Mouse (Mus musculus) lung, postnatal 0 days (tissue): ENCODE measurements at regions not wholly inside any gene's neighbourhood (a gene's known extent, or its start where the extent isn't known, plus 50 kb on each side); places are given as distances from the start of the nearest gene placed in this dataset.

ENCODE experiments used
- ATAC-seq: fragments of 200-750 bp; cut with Nextera tagmentation; 2 replicates; pipeline ENCODE4 v1.8.0; 2017; ENCODE audit warnings: moderate library complexity
- DNase-seq: peaks from one replicate; pipeline ENCODE4 v3.0.0-alpha.2; 2016; ENCODE audit warnings: low spot score
- H3K27ac ChIP-seq: fragments of 300-500 bp; sonication (generic); 2 replicates; pipeline ENCODE4 v1.5.1; 2014; ENCODE audit warnings: antibody characterized with exemption, mild to moderate bottlenecking, low read length, mixed read lengths
- H3K27me3 ChIP-seq: fragments of 300-500 bp; sonication (generic); replicated peaks from 2 replicates; pipeline ENCODE4 v1.6.1; 2014; ENCODE audit warnings: low read length, mixed read lengths; ENCODE audit not compliant: insufficient read depth
- H3K36me3 ChIP-seq: fragments of 300-500 bp; sonication (generic); 2 replicates; pipeline ENCODE4 v1.6.1; 2014; ENCODE audit warnings: low read length, mixed read lengths; ENCODE audit not compliant: insufficient read depth
- H3K4me1 ChIP-seq: fragments of 300-500 bp; sonication (generic); 2 replicates; pipeline ENCODE4 v1.6.1; 2014; ENCODE audit warnings: antibody characterized with exemption, low read depth, low read length, mixed read lengths; ENCODE audit not compliant: insufficient read depth
- H3K4me2 ChIP-seq: fragments of 300-500 bp; sonication (generic); replicated peaks from 2 replicates; pipeline ENCODE4 v1.6.1; 2014; ENCODE audit warnings: low read depth, mild to moderate bottlenecking, low read length, moderate library complexity, mixed read lengths
- H3K4me3 ChIP-seq: fragments of 300-500 bp; sonication (generic); 2 replicates; pipeline ENCODE4 v1.5.1; 2014; ENCODE audit warnings: low read depth, low read length
- H3K9ac ChIP-seq: fragments of 300-500 bp; sonication (generic); replicated peaks from 2 replicates; pipeline ENCODE4 v1.6.1; 2014; ENCODE audit warnings: low read depth, mild to moderate bottlenecking
- H3K9me3 ChIP-seq: fragments of 300-500 bp; sonication (generic); 2 replicates; pipeline ENCODE4 v1.6.1; 2016; ENCODE audit warnings: low read length, mixed read lengths
- CTCF ChIP-seq: IDR thresholded peaks from 2 replicates; pipeline ENCODE4 v1.5.1; 2016; ENCODE audit warnings: antibody characterized with exemption, mild to moderate bottlenecking
- EP300 ChIP-seq: IDR thresholded peaks from 2 replicates; pipeline ENCODE4 v1.6.1; 2016; ENCODE audit warnings: antibody characterized with exemption, mild to moderate bottlenecking, control low read depth
- WGBS: fragments of 180-500 bp; shearing (Covaris S2); extraction: QIAGEN DNeasy Blood & Tissue Kit; methylation state at CpG from one replicate; pipeline ENCODE4 v1.1.7; 2014; 5-methylcytosine and 5-hydroxymethylcytosine counted together

DNA sequence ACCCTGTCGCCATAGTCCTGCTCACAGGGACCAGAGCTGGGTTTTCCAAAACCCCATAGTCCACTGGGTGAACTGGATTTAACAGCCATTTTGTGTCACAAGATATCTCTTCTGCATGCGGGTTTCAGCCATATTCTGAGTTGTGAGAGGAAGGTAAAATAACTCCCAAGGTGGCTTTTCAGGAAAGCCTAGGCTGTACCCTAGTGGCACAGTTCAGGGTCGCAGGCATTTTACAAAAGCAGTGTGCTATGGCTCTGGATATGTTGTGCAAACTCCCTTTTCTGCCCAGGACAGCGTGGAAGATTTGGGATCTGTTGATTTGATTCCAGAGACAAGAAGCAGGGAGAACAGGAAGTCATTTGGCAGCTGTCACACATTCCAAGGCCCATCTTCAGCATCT is 588.3 kb upstream of the Mgmt start:
- Histone ChIP-seq H3K4me2 (no peak overlapping the region), H3K4me3 (no peak overlapping the region), H3K36me3 (no peaks in the 10 kb centered on the region), H3K27me3 (no peaks in the 10 kb centered on the region), H3K9me3 (no peaks in the 10 kb centered on the region), H3K27ac (no peak overlapping the region), H3K9ac (no peak overlapping the region), H3K4me1 (no peaks in the 10 kb centered on the region)
- WGBS, result 67% methylated on average over 4 of the region's 4 CpGs
- TF ChIP-seq EP300 (no peak), CTCF (peak; percentile 34)
- no peak for DNase-seq
- no peak for ATAC-seq

DNA sequence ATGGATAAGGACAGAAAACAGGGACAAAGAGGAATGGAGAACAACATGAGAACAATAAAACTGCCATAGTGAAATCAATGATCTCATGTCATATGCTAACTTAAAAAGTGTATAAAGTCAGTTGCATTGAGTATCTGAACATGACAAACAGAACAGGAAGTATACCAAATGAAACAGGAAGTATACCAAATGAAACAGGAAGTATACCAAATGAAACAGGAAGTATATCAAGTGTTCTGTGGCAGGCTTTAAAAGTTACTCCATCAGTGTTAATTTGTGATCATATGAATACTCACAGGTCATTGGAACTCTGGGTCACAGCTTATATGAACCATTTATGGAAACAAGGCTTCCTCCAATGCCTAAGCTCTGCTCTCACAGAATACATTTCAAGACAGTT is 585.6 kb upstream of the Mgmt start:
- TF ChIP-seq EP300, result no peak
- TF ChIP-seq CTCF, result no peak
- Histone ChIP-seq H3K36me3 (no peaks in the 10 kb centered on the region), H3K4me3 (no peak overlapping the region), H3K27ac (no peak overlapping the region), H3K9ac (no peak overlapping the region), H3K4me1 (no peaks in the 10 kb centered on the region), H3K9me3 (no peaks in the 10 kb centered on the region), H3K27me3 (no peaks in the 10 kb centered on the region), H3K4me2 (no peak overlapping the region)
- ATAC-seq, result no peak
- DNase-seq, result no peak

DNA sequence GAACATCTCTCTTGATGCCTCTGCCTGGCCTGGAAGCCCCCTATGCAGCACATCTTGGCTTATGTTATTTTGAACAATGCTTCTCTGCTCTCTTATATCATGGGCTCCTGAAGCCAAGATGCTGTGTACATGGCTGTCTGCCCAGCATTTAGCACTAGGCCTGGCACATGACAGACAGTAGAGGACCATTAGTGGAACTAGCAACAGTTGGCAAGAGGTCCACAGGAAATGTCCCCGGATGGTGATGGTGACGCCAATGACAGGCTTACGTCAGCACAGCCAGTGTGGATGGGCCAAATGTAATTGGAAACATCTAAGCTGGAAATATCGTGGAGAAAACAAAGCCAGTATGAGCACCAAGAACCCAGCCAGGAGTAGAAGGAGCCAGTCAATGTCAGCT is 567.1 kb upstream of the Mgmt start:
- no peaks in the 10 kb centered on the region for H3K36me3 ChIP-seq
- 50% methylated on average over 4 of the region's 4 CpGs for WGBS
- H3K9me3 ChIP-seq, result no peaks in the 10 kb centered on the region
- H3K9ac ChIP-seq, result no peak overlapping the region
- H3K4me1 ChIP-seq, result no peaks in the 10 kb centered on the region
- TF ChIP-seq CTCF, result no peak
- peak; percentile 43; the same call in 1 of the 2 replicates for TF ChIP-seq EP300
- H3K27ac ChIP-seq, result no peak overlapping the region
- no peaks in the 10 kb centered on the region for H3K27me3 ChIP-seq
- H3K4me3 ChIP-seq, result no peak overlapping the region
- ATAC-seq (peak; percentile 77), DNase-seq (peak; percentile 34)
- H3K4me2 ChIP-seq, result no peak overlapping the region

DNA sequence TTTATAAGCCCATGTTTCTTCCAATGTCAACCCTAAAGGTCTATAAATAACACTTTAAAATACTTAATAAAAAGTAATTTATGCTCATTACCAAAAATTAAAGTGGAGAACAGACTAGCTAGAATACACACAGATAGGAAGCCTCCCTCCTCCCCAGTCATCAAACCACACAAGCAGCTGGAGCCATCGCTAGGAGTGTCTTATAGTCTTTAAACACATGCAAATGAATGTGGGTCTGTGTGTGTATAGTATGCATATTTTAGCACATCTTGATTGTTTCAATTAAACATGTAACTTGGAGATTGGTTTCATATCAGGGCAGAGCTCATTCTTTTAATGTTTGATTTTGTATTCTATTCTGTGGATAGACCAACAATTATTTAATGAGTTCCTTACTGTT is 564.0 kb upstream of the Mgmt start:
- no peak overlapping the region for H3K4me2 ChIP-seq
- no peak overlapping the region for H3K27ac ChIP-seq
- H3K4me3 ChIP-seq, result no peak overlapping the region
- no peaks in the 10 kb centered on the region for H3K27me3 ChIP-seq
- no peaks in the 10 kb centered on the region for H3K36me3 ChIP-seq
- no peaks in the 10 kb centered on the region for H3K9me3 ChIP-seq
- no peaks in the 10 kb centered on the region for H3K4me1 ChIP-seq
- WGBS, result 82% methylated on average over 1 of the region's 1 CpGs
- TF ChIP-seq CTCF (no peak), EP300 (no peak)
- no peak overlapping the region for H3K9ac ChIP-seq
- ATAC-seq (no peak), DNase-seq (no peak)

DNA sequence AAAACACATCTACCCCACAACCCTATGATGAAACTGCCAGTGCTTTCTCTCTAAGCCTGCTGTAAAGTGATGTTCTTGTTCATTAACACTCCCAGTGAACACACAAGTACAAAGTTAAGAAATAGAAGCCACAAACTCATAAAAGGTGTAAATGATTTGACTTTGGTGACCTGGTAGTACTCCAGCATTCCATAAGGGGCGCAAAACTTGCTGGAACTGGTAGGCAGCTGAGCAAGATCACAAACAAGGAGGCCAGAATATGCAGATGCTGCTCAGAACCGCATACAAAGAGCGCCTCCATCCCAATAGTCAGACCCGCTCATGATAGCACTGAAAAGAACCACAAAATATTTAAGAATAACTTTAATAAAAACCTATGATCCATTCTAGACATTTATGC is 561.6 kb upstream of the Mgmt start:
- H3K9ac ChIP-seq, result no peak overlapping the region
- ATAC-seq (no peak), DNase-seq (no peak)
- no peaks in the 10 kb centered on the region for H3K4me1 ChIP-seq
- H3K9me3 ChIP-seq, result no peaks in the 10 kb centered on the region
- H3K4me3 ChIP-seq, result no peak overlapping the region
- no peak overlapping the region for H3K27ac ChIP-seq
- H3K36me3 ChIP-seq, result no peaks in the 10 kb centered on the region
- TF ChIP-seq CTCF, result peak; percentile 38
- TF ChIP-seq EP300, result no peak
- H3K27me3 ChIP-seq, result no peaks in the 10 kb centered on the region
- WGBS, result 58% methylated on average over 4 of the region's 4 CpGs
- H3K4me2 ChIP-seq, result no peak overlapping the region

DNA sequence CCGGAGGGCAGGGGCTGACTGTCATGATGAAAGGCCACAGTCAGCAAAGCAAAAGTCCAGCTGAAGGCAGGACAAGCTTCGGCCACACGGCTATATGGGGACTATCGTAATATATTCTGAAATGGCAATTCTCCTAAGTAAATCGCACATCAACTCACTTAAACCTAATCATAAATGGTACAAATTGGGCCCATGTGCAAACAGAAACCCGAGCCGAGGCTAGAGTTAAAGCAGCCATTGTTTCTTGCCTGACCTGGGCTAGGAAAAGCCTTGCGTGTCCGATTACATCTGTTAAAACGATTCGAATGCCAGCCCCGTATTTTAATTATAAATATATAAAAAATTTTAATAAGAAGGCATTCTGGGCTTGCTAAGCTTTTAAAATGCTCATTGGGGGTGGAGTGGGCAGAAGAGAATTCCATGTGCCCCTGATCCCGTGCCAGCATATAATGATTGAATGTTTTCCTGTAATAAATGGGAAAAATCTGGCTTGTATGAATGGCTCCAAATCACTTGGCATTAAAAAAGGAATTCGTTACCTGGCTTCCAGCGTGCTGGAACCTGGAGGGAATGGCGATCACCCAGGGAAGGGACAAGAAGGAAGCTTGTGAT is 552.7 kb upstream of the Mgmt start:
- no peaks in the 10 kb centered on the region for H3K4me1 ChIP-seq
- H3K9ac ChIP-seq, result no peak overlapping the region
- ATAC-seq (no peak), DNase-seq (no peak)
- no peaks in the 10 kb centered on the region for H3K36me3 ChIP-seq
- no peak overlapping the region for H3K27ac ChIP-seq
- H3K4me2 ChIP-seq, result no peak overlapping the region
- WGBS, result 59% methylated on average over 16 of the region's 16 CpGs
- H3K9me3 ChIP-seq, result no peaks in the 10 kb centered on the region
- TF ChIP-seq EP300 (no peak), CTCF (no peak)
- H3K27me3 ChIP-seq, result no peaks in the 10 kb centered on the region
- H3K4me3 ChIP-seq, result no peak overlapping the region
